In genomic region chr12:46818856-46819347, GRCm38 (mm10) we compare ENCODE assay signal across 8 mouse cellular contexts. TPM values are rescaled to one million over a fixed set of nuclear protein-coding genes. Genes with fewer than 3 reads are reported as not detected.
A peak's percentile ranks its signal among the peaks of the same experiment; 100 is the strongest.
DNase-seq lines count a peak whose midpoint lies in the region; ATAC-seq and TF ChIP-seq lines count a peak whose summit lies in the region.

Nova1 (minus strand) TSS chr12:46818929.

- ATAC-seq in lung, embryonic 16.5 days (ENCODE audit: low read depth): peak; percentile 76

- peak within 1 kb of the TSS; percentile 93 for H3K4me3 ChIP-seq in cerebellum, adult 2 months (replicated peaks; ENCODE audit: insufficient read depth, low read depth, low read length)
- peak within 1 kb of the TSS; percentile 81 for H3K4me3 ChIP-seq in hindbrain, embryonic 10.5 days
- H3K4me3 ChIP-seq in lung, embryonic 16.5 days (ENCODE audit: low read length): peak within 1 kb of the TSS; percentile 61

- DNase-seq in NIH3T3 (ENCODE audit: low read depth): peak; percentile 72
- peak; percentile 86 to 87 for DNase-seq in cerebellum, adult 2 months
- DNase-seq in frontal cortex, postnatal 10 days (ENCODE audit: low spot score in 2 of 2): peak; percentile 78 to 81
- DNase-seq in hindbrain, embryonic 10.5 days (ENCODE audit: low spot score): peak; percentile 81
- DNase-seq in layer of hippocampus, postnatal 14 days (ENCODE audit: low spot score in 2 of 2): peak; percentile 75 to 82
- peak; percentile 82 for DNase-seq in right cerebral cortex, adult 18-20 months
- no peak for DNase-seq in T-cell, adult 2 months (ENCODE audit: low spot score)

- TF ChIP-seq POLR2A in cerebellum, adult 2 months (IDR thresholded peaks at IDR 0.05; ENCODE audit: borderline replicate concordance, insufficient read depth, low read length): 0 out of 2 replicates have a peak, but pooled peaks have one; percentile 10

- peak within 1 kb of the TSS; percentile 73 for H3K9ac ChIP-seq in lung, embryonic 16.5 days (ENCODE audit: low read length)

- H3K27ac ChIP-seq in cerebellum, adult 2 months (ENCODE audit: insufficient read depth, low read length): peak within 1 kb of the TSS; percentile 89
- peak within 1 kb of the TSS; percentile 99 for H3K27ac ChIP-seq in hindbrain, embryonic 10.5 days
- peak within 1 kb of the TSS; percentile 71 for H3K27ac ChIP-seq in lung, embryonic 16.5 days (ENCODE audit: low read length)

- peak within 1 kb of the TSS; percentile 94 for H3K4me2 ChIP-seq in lung, embryonic 16.5 days (ENCODE audit: low read depth, low read length)

- H3K9me3 ChIP-seq in hindbrain, embryonic 10.5 days: no peaks in the 10 kb centered on the region
- no peaks in the 10 kb centered on the region for H3K9me3 ChIP-seq in lung, embryonic 16.5 days (ENCODE audit: control insufficient read depth, low read length)

- WGBS in cerebellum, adult 2 months: 5% methylated on average over 59 of the region's 68 CpGs
- 5% methylated on average over 45 of the region's 68 CpGs for WGBS in hindbrain, embryonic 10.5 days
- WGBS in lung, embryonic 16.5 days: under 1% methylated on average over 8 of the region's 68 CpGs

- no peaks in the 10 kb centered on the region for H3K36me3 ChIP-seq in hindbrain, embryonic 10.5 days
- no peaks in the 10 kb centered on the region for H3K36me3 ChIP-seq in lung, embryonic 16.5 days (ENCODE audit: control insufficient read depth, insufficient read depth, low read length)

- no peak for TF ChIP-seq CTCF in cerebellum, adult 2 months (IDR thresholded peaks at IDR 0.05; ENCODE audit: borderline replicate concordance, insufficient read depth, low read depth, low read length)

- H3K4me1 ChIP-seq in cerebellum, adult 2 months (ENCODE audit: control insufficient read depth, insufficient read depth, low read length): no peaks in the 10 kb centered on the region
- H3K4me1 ChIP-seq in hindbrain, embryonic 10.5 days (replicated peaks): peaks cover 19% of the 10 kb centered on the region
- no peaks in the 10 kb centered on the region for H3K4me1 ChIP-seq in lung, embryonic 16.5 days (replicated peaks; ENCODE audit: control insufficient read depth, insufficient read depth, low read length)

- no peaks in the 10 kb centered on the region for H3K27me3 ChIP-seq in cerebellum, adult 2 months (ENCODE audit: control insufficient read depth, insufficient read depth, low read length)
- no peaks in the 10 kb centered on the region for H3K27me3 ChIP-seq in hindbrain, embryonic 10.5 days (ENCODE audit: insufficient read depth, poor library complexity, severe bottlenecking)
- H3K27me3 ChIP-seq in lung, embryonic 16.5 days (ENCODE audit: control insufficient read depth, insufficient read depth, low read depth, low read length): no peaks in the 10 kb centered on the region

RNA-seq across cellular contexts. Expression of gene Nova1, which starts in this region (rescaled TPM):
- 37.7 and 43.0 TPM in 2 replicates for polyA plus RNA-seq in cerebellum, adult 2 months (2012; rRNA removed)
- 9.9 and 17.6 TPM in 2 replicates for polyA plus RNA-seq in hindbrain, embryonic 10.5 days (2016; fragmentation: Nextera tagmentation; extraction: Ambion mirVana)
- 10 to 100 TPM; 32.7 to 42.1 TPM for total RNA-seq in layer of hippocampus, postnatal 14 days (2021)
- 0.98 and 1.0 TPM in 2 replicates for polyA plus RNA-seq in lung, embryonic 16.5 days (2015; fragmentation: Nextera tagmentation; extraction: Ambion mirVana)
